Mouse (Mus musculus) fat pad, adult 2 months (tissue): ENCODE results near the gene Mpp2.

Experiments used
- DNase-seq: peaks from one replicate; pipeline ENCODE4 v3.0.0-alpha.2; 2011; ENCODE audit warnings: low read depth, low spot score; ENCODE audit errors: extremely low read depth

The Mpp2 gene

DNA sequence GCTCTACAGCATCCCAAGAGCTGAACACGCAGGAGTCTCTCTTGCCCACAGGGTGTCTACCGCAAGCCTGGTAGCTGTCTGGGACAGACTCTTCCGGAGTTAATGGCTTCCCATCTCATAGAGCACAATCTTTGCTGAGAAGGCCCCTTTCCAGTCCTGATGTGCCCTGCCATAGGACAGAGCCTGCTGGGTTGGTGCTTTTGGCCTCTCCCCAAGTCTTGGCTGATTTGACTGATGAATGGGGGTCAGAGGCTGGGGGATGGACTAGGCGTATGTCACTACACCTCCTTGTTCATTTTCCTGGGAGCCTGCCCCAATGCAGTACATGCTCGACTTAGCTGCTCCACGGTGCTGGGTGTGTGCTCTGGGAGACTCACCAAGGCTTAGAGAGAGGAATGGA is 50.5 kb downstream of the Mpp2 start:
- no peak for DNase-seq

DNA sequence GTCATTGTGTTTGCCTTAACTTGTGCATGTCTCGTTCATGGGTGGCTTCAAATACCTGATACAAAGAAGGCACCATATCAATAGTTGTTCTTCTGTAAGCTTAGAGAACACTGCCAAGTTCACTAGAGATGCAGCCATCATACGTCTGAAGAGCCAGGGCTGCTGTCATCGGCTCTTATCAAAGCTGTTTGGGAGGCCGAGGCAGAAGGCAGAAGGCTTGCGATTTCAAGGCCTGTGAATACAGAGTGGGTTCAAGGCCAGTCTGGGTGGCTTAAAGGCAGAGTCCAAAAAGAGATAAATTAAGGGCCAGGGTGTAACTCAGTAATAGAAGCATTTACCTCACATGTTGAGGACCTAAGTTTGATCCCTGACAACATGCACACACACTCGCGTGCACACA is 52.0 kb downstream of the Mpp2 start:
- no peak for DNase-seq

DNA sequence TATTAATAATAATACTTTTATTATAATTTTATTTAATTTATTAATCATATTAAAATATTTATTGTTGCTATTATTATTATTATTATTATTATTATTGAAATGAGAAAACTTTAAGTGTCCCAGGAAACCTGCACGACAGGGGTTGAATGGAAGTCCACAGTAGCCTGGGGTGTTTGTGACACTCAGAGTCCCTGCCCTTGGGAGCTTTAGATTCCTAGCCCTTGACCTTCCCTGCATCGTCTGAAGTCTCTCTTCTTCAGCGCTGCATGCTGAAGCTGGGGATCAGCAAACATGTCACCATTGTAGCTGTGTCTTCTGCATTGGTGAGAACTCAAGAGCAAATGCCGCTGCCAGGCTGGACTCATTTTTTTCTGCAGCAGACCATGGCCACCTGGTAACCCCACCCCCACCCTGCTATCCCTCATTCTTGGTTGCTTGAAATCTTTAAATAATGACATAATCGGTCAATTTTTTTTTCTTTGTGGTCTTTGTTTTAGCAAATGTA is 52.8 kb downstream of the Mpp2 start:
- DNase-seq = no peak

DNA sequence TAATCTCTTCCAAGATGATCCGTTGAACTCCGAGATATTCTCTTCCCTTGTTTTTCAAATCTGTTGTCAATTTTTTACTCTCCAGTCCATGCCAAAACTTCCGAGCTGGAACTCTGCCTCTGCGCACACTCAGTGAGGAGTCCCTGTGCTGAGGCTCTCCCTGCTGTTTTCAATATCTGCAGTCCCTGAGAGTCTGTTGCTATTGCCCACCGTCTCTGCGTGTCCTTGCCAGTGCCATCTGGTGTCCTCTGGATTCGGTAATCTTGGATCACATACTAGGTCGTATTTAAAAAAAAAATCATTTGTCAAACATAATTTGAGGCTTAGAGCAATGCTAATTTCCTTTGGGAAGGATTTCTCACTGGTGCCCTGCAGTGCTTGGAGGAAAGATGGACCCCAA is 53.4 kb downstream of the Mpp2 start:
- DNase-seq = no peak

DNA sequence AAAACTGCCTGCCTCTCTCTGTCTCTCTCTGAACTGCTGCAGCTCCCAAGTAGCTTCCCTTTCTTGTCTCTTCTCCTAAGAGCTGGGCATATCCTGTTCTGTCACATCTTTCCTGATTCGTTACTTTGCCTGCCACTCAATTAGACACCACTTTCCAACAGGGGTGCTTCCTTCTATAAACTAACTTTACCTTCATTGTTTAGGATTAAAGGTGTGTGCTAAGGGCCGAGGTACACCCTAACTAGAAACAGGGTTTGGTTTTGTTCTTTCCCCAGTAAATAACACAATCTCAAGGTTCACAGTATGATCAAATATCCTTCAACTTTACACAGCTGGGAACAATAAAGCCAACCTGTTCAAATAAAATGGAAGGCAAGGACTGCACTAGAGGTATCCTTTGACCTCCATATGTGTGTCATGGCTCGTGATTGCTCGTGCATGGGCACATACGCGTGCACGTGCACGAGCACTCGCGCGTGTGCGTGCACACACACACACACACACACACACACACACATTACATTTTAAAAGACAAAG is 55.2 kb downstream of the Mpp2 start:
- no peak for DNase-seq

DNA sequence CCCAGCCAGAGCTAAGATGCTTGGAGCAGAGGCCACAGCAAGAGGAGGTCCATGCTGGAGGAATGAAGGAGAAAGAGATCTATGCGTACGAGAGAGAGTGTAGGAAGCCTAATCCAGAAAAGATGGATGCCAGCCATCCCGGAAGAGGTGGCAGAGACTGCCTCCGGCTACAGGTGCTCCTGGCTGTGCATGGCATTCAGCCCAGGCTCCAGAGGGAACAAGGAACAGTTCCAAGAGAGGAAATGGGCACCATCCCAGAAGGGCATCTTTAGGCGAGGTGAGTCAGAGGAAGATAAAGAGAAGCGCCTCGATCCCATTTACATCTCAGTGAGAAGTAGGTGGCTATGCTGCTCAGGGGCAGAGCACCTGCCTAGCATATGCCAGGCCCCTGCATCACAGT is 57.2 kb downstream of the Mpp2 start:
- DNase-seq = no peak

DNA sequence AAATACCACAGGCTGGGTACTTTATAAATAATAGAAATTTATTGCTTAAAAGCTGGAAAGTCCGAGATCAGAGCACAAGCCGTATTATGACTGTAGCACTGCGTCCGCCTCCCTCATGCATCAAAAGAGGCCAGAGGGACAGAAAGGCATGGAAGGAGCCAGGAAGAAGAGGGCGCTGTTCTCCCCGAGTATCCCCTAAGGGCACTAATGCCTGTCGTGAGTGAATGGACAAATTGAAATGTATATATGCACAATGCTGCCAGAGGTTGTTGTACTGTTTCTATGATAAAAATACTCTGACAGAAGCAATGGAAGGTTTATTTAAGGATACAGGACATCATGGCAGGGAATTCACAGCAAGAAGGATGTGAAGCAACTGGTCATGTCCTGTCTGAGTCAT is 58.3 kb downstream of the Mpp2 start:
- no peak for DNase-seq

DNA sequence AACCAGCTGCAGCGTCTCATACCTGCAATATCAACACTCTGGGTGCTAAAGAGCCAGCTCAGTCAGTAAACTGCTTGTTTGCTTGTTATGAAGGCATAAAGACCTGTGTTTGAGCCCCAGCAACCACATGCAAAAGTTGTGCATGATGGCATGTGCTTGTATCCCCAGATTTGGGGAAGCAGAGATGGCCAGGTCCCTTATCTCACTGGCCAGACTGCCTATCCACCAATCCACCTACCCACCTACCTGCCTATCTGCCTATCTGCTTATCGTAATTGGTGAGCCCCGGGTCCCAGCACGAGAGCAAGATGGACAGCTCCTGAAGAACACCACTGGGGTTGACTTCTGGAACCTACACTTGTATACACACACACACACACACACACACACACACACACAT is 59.0 kb downstream of the Mpp2 start:
- DNase-seq = no peak

DNA sequence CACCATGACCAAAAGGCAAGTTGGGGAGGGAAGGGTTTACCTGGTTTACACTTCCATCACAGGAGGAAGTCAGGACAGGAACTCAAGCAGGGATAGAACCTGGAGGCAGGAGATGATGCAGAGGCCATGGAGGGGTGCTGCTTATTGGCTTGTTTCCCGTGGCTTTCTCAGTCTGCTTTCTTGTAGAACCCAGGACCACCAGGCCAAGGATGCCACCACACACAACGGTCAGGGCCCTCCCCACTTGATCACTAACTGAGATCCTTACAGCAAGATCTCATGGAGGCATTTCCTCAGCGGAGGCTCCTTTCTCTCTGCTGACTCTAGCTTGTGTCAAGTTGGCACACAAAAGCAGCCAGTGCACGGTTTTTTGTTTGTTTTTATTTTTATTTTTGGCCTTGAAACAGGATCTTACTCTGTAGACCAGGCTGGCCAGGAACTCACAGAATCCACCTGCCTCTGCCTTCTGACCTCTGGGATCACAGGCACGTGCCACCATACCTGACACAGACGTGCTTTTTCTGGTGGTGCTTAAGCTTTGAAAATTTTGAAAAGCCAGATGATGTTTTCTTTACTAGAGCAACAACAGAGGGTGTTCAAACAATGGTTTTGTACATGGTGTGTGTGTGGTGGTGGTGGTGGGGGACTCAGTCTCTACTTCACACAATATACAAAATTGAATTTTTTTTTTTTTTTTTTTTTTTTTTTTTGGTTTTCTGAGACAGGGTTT is 60.1 kb downstream of the Mpp2 start, which contains the start of gene Mpp3:
Mpp3 (minus strand) TSS at position 375 of the 730 bp plus-strand sequence.
- DNase-seq = no peak

DNA sequence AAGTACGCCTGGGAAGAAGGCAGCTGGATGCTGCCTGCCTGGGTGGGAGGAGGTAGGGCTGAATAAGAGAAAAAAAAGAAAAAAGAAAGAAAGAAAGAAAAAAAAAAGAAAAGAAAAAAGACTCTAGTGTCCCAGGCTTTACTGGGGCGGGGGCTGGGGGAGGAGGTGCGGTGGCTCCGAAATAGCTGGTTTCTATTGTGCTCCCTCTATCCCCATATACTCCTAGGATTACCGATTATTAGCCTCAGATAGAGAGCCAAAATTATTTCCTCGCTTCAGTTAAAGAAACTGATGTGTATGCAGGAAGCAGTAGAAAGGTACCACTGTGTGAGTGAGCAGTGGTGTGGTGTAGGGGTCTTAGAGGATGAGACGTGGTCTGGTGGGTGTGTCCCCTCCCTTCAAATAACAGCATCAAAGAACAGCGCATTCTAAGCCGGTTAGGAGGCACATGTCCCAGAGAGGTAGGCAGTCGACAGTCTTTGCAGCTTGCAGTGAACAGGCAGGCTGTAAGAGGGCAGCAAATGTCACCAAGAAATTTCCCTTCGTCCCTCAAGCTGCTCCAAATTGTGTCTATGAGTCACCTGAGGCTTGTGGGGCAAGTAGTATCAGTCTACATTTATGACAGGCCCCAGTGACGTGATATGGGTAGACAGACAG is 60.8 kb downstream of the Mpp2 start:
- no peak for DNase-seq

DNA sequence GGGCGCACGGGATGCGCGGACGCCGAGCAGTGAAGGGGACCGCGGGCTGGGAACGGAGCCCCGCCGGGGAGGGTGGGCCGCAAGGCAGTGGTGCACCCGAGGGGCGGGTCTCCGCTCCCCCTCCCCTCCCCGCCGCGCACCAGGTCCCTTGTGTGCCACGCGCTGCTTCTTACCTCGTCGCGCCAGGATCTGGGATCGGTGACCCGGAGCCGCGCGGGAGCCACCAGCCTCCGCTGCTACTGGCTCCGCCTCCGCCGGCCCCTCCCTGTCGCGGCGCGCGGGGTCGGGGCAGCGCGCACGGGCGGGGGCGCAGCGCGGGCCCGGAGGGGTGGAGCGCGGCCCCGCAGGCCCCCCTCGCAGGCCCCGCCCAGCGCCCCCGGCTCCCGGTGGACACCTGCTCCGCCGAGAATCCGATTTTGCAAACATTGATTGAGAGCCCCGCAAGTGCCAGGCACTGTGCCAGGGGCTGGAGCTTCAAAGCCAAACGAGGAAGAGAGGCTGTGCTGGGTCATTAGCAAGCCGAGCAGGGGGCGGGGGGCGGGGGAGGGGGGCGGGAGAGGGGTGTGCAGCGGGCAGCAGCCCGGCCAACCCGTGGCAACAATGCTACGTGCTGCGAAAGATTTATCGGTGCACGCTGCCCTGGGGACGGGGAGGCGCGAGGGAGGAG is 61.5 kb downstream of the Mpp2 start:
- DNase-seq = no peak

DNA sequence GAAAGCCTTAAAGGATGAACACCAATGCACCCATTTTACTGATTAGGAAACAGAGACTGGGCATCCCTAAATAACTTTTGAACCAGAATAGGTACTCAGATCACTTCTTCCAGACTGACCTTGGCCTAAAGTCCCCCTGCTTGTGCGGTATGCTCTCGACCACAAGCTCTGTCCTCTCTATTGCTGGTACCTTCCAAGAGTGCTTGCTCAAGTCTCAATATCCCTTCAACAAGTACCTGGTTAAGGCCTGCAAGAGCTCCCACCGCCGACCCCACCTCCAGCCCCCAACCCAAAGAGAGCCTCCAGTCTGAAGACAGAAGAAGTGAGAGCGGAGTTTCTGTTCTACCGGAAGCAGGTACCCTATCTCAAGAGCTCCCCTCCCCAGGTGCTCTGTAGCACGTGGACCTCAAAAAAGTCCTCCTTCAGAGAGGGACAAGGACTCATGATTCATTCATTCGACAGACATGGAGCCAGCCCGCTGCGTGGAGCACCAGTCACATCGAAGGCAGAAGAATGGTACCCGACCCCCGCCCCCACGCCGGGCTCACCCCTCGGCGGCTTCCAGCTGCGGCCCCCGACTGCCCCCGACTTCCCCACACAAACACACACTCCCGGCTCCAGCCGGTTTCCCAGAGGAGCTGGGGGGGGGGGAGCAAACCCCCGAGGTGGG is 62.2 kb downstream of the Mpp2 start:
- no peak for DNase-seq

DNA sequence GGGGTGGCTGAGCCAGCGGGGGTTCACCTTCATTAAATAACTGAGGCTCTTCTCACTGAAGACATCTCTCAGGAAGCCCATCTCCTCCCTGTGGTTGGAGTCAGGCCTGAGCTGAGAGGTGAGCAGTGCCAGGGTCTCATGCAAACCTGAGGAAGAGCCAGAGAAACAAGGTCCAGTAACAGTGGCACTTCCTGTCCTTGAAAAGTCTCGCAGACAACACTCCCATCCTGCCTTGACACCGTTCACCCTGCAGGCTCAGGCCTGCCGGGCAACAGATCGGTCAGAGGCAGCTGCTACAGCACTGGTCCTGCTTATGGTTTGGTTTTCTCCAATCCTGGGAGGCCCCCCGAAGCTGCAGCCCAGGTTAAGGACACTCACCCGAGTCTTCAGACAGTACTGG is 63.0 kb downstream of the Mpp2 start:
- DNase-seq = no peak

DNA sequence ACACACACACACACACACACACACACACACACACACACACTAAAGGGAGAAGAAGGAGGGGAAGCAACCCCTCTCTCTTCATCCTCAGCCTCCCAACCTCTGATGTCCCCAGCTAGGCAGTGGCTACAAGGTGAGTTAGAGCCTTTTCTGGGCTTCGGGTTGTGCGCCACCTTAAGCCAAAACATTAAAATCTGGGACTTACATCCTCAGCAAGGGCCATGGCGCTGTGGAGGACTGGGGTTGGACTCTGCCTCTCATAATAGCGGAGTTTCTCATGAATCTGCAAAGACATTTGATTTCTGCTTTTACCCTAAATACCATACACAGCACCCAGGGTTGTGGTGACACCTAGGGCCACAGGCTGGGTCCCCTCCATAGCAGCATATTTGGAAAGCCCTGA is 63.4 kb downstream of the Mpp2 start:
- DNase-seq = no peak

DNA sequence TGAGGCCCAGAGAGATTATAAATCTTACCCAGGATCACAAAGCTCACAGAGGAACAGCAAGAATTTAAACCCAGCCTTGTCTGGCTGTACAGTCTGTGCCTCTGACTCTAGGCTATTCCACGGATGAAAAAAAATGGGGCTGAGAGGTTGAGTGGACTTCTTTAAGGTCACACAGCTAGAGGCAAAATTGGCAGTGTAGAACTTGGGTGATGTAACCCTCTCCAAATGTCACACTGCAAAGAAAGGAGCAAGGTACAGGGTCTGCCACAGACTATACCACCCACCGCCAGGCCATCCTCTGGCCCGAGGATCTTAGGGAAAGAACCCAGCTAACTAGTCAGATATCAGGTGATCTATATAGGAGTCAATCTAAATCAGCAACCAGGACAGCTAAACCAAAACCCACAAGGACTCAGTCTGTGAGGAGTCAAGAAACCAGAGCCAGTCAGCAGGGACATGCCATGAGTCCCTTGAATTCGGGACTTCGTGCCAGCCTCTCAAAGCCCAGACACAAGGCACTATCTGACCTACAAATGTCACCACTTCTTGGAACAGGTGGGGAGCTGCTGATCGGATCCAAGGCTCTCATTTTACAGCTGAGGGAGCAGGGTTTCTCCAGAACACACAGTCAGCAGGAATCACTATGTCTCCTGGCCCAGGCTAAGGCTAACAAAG is 64.1 kb downstream of the Mpp2 start:
- no peak for DNase-seq

DNA sequence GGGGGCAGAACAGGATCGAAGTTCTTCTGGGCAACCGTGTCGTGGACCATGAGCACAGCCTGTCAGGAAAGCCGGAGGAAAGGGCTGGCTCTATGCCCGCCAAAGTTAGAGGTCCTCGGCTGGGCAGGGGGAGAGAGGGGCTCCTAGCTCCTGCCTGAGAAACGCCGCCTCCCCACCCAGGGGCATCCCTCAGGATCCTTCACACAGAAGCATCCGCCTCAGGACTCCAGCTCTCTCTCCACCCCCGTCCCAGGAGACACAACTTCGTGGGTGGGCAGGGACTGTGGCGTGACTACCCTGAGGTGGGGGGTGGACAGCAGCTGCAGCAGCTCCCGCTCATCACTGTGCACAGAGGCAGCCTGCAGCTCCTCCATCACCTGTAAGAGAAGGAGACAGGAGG is 64.9 kb downstream of the Mpp2 start:
- no peak for DNase-seq

DNA sequence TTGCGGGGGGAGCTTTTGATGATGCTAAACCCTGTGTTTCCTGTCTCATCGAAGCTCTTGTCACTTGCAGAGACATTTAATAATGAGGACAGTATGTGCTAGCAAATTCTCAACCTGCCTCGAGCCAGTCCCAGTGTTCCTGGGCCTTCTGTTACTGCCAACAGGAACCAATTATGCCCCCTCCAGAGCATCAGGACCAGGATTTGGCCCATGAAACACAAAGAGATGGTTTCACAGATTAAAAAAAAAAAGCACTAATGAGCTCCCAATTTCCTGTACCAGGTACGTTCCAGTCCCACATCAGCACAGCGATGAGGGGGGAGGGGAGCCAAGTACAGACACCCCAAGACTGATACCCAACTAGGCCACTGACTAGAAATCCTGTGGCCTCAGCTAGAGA is 67.1 kb downstream of the Mpp2 start:
- no peak for DNase-seq

DNA sequence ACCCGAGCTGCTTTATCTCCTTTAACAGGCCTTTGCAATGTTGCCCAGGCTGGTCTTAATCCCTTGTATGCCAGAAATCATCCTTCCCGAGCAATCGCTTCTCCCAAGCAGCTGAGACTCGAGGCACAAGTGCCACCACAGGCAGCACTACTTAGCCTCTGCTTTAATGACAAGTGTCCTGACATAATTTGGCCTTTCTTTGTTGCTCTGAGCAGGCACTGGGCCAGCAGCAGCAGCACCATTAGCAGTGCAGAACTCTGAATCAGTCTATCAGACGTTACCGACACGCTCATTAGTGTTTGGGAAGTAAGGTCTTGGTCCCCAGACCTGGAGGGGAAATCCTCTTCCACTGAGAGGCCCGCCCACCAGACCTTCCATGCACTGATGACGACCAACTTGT is 68.6 kb downstream of the Mpp2 start:
- DNase-seq = no peak

DNA sequence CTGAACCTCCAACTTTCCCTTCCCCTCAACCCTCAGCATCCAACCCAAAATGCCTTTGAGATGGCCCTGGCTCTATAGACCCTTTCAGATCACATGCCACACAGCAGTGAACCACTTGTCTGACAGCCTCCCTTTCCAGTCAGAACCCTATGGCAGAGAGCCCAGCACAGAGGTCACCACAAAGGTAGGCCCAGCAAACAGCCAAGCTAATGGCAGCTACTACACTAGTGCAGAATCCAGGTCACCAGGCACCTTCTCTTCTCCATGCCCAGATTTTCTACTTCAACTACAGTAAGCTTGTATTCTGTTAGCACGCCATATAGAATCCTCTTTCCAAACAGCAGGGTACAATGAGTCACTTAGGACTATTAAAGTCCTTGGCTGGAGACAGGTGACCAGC is 72.2 kb downstream of the Mpp2 start:
- no peak for DNase-seq

DNA sequence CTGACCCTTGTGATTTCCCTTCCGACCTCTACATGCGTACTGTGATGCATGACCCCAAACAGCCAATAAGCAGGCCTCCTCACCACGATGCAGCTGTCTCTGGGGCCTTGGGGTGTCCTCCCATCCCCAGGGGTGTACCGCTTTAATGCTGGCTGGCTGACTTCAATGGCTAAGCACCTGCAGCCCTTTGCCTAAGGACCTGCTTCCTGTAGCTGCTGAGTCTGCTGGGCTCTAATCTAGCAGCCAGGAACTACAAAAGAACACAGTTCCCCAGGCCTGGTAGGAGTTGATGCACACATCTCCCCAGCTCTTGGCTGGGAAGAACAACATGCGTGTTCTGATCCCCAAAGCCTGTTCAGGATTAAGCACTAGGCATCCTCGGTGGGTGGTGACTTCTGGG is 72.8 kb downstream of the Mpp2 start:
- DNase-seq = no peak

DNA sequence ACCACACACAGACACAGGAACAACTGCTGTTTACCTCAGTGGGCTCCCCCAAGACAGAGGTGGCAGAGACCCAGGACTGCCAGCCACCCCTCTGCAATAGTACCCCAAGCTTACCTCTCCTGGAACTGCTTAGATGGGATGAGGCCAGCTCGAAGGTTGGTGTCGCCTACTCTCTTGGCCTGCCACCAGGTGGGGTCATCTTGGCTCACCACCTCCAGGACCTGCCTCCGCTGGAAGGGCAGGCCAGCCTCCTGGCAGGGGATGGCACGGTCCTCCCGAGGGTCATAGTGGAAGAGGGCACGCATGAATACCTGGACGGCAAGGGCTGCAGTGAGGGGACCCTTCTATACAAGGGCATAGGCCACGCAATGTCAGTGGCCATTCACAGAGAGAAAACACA is 75.1 kb downstream of the Mpp2 start:
- no peak for DNase-seq
